Mouse (Mus musculus): ENCODE data around the gene Sptssb. TPM values are rescaled to one million over a fixed set of nuclear protein-coding genes. Genes with fewer than 3 reads are reported as not detected.
A peak's percentile ranks its signal among the peaks of the same experiment; 100 is the strongest.

Sptssb gene
- polyA plus RNA-seq (2014; fragmentation: Nextera tagmentation; extraction: Ambion mirVana), result 0.23 TPM in 1 of 2 replicates, not detected in the other

DNA sequence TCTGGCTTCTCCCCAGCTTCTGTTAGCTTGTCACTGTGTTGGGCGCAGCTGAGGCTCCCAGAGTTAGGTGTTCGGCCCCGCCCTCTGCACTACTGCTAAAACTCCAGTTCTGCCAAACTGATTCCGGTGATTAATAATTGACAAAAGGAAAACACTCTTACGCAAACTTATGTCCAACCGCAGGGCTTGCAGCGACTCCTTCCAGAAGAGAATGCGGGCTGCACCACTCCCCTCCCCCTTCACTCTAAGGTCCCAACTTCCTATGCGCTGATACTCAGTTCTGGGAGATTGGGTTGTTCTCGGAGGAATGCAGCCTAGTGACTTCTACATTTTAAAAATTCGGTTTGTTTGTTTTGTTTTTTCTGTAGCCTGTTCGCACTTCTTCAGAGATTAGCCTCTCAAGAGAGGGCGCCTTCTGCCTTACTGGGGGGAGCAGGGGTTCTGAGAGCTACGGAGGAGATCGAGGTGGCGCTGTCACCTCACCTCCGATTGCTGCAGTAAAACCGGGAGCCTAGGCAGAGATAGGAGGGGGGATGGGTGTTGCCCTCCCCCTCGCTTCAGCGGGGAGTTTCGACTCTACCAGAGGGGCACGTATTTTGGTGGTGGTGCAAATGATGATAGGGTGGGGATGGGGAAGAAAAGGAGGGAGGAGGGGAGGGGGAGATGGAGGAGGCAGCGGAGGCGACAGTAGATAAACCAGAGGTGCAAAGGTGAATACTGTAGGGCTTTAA, at the start of gene Sptssb:
Sptssb (minus strand) TSS at position 83 of the 731 bp plus-strand sequence.
- peak within 1 kb of the TSS; percentile 50 for H3K9ac ChIP-seq (ENCODE audit: low read length)
- peak within 1 kb of the TSS; percentile 46 for H3K4me3 ChIP-seq (ENCODE audit: low read depth, low read length)
- 2% methylated on average over 24 of the region's 24 CpGs for WGBS
- H3K27me3 ChIP-seq (ENCODE audit: control insufficient read depth, insufficient read depth, low read length), result no peaks in the 10 kb centered on the region; the same call in none of the 2 replicates
- peak; percentile 58 for DNase-seq (ENCODE audit: low spot score)
- no peaks in the 10 kb centered on the region for H3K9me3 ChIP-seq (ENCODE audit: control insufficient read depth, low read length)
- H3K4me1 ChIP-seq (replicated peaks; ENCODE audit: control insufficient read depth, insufficient read depth, low read length), result no peaks in the 10 kb centered on the region; the same call in 1 of the 2 replicates
- ATAC-seq (replicated peaks; ENCODE audit: low FRiP score), result peak; percentile 59
- H3K27ac ChIP-seq (ENCODE audit: low read depth, low read length), result no peak within 1 kb of the TSS
- H3K36me3 ChIP-seq (ENCODE audit: control insufficient read depth, insufficient read depth, low read length), result no peaks in the 10 kb centered on the region
- peak within 1 kb of the TSS; percentile 98 for H3K4me2 ChIP-seq (ENCODE audit: low read depth, low read length, severe bottlenecking)

DNA sequence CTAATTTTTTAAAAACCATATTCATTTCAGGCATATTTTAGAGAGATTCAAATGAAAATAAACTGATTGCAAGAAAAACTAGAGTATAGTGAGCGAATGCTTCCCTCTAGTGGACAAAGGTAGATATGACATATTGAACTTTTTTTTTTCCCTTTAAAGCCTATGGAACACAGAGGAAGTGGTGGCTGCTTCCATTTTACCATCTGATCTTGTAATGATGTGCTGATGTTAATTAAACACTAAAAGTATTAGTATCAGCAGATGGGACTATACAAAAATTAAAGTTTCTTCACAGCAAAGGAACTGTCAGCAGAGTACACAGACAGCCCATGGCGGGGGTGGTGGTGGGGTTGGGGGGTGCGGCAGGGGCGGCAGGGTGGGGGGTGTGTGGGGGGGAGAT, 48.3 kb upstream of the Sptssb start:
- Histone ChIP-seq H3K4me3 (ENCODE audit: low read depth, low read length) (no peak overlapping the region), H3K4me1 (replicated peaks; ENCODE audit: control insufficient read depth, insufficient read depth, low read length) (no peaks in the 10 kb centered on the region), H3K36me3 (ENCODE audit: control insufficient read depth, insufficient read depth, low read length) (no peaks in the 10 kb centered on the region), H3K27ac (ENCODE audit: low read depth, low read length) (no peak overlapping the region), H3K4me2 (ENCODE audit: low read depth, low read length, severe bottlenecking) (no peak overlapping the region), H3K9ac (ENCODE audit: low read length) (no peak overlapping the region), H3K27me3 (ENCODE audit: control insufficient read depth, insufficient read depth, low read length) (no peaks in the 10 kb centered on the region), H3K9me3 (ENCODE audit: control insufficient read depth, low read length) (no peaks in the 10 kb centered on the region)
- 52% methylated on average over 4 of the region's 4 CpGs for WGBS
- DNase-seq (ENCODE audit: low spot score) (no peak), ATAC-seq (replicated peaks; ENCODE audit: low FRiP score) (peak; percentile 60)

DNA sequence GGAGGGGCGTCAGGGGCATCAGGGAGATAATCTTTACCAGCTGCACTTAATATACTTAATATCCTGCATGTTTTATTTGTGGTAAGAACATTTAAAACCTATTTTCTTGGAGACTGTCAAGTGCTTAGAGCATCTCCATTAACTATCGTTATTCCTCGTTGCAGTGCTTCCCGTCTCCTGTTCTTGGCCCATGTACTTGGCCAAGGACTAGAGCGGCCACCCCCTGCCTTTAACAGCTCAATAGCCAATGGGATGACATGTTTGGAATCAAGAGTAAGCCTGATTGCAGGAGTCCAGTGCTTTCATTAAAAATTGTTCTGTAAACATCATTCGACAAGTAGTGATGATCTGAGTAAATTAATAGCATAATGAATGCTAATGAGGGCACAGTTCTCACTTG, 47.8 kb upstream of the Sptssb start:
- H3K9ac ChIP-seq (ENCODE audit: low read length), result no peak overlapping the region
- DNase-seq (ENCODE audit: low spot score) (no peak), ATAC-seq (replicated peaks; ENCODE audit: low FRiP score) (no peak; the same call in 1 of the 2 replicates)
- no peaks in the 10 kb centered on the region for H3K27me3 ChIP-seq (ENCODE audit: control insufficient read depth, insufficient read depth, low read length)
- no peaks in the 10 kb centered on the region for H3K9me3 ChIP-seq (ENCODE audit: control insufficient read depth, low read length)
- no peaks in the 10 kb centered on the region for H3K4me1 ChIP-seq (replicated peaks; ENCODE audit: control insufficient read depth, insufficient read depth, low read length)
- WGBS, result 62% methylated on average over 6 of the region's 6 CpGs
- no peak overlapping the region for H3K4me3 ChIP-seq (ENCODE audit: low read depth, low read length)
- no peak overlapping the region for H3K4me2 ChIP-seq (ENCODE audit: low read depth, low read length, severe bottlenecking)
- no peaks in the 10 kb centered on the region for H3K36me3 ChIP-seq (ENCODE audit: control insufficient read depth, insufficient read depth, low read length)
- no peak overlapping the region for H3K27ac ChIP-seq (ENCODE audit: low read depth, low read length)

DNA sequence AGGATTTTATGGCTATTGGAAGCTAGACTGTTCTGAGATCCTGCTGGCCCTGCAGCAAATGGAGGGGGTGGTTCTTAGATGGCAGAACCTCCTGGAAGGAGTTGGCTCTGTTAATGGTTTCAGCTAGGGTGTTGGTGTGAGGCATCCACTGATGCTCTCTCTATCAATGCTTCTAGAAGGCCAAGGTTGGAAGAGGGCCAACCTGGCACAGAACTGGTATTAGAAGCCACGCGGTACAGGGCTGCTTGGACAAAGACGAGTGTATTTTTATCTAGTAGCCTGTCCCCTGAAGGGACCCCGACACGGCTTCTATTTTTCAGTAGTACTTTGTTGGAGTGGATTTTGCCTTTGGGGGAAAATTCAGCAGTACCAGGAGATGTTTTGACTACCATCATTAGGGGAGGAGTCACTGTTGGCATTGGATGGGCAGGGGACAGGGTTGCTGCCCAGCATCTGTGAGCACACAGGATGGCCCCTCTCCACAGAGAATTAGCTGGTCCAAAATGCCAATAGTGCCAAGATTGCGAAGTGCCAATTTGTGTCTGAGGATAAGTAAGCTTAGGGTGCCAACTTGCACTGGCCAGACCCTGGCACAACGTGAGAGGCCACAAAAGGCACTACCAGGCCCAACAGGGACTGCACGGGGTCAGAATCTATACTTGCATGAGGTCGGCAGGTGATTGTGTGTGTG, 43.2 kb upstream of the Sptssb start:
- DNase-seq (ENCODE audit: low spot score) (no peak), ATAC-seq (replicated peaks; ENCODE audit: low FRiP score) (no peak)
- H3K4me2 ChIP-seq (ENCODE audit: low read depth, low read length, severe bottlenecking), result no peak overlapping the region
- no peak overlapping the region for H3K27ac ChIP-seq (ENCODE audit: low read depth, low read length)
- no peaks in the 10 kb centered on the region for H3K4me1 ChIP-seq (replicated peaks; ENCODE audit: control insufficient read depth, insufficient read depth, low read length)
- WGBS, result 89% methylated on average over 9 of the region's 9 CpGs
- H3K4me3 ChIP-seq (ENCODE audit: low read depth, low read length), result no peak overlapping the region
- H3K36me3 ChIP-seq (ENCODE audit: control insufficient read depth, insufficient read depth, low read length), result no peaks in the 10 kb centered on the region
- H3K9ac ChIP-seq (ENCODE audit: low read length), result no peak overlapping the region
- no peaks in the 10 kb centered on the region for H3K27me3 ChIP-seq (ENCODE audit: control insufficient read depth, insufficient read depth, low read length)
- H3K9me3 ChIP-seq (ENCODE audit: control insufficient read depth, low read length), result no peaks in the 10 kb centered on the region

DNA sequence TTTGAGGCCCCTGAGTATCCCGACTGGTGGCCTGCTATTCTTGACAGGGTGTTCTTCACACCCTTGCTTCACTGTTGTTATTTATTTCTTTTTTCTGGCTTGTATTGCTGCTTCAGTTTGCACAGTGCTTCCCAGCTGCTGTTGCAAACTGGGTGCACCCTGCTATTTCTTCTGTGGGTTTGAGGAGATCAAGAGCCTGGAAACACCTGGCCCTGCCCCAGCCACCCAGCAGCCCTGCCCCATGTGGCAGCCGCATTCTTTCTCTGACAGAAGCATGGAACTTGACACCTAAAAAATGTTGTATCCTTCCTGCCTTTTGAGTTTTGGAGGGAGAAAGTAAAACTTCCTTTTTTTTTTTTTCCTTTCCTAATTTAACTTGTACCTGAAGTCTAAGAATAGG, 42.6 kb upstream of the Sptssb start:
- DNase-seq (ENCODE audit: low spot score), result no peak
- Histone ChIP-seq H3K36me3 (ENCODE audit: control insufficient read depth, insufficient read depth, low read length) (no peaks in the 10 kb centered on the region), H3K4me3 (ENCODE audit: low read depth, low read length) (no peak overlapping the region), H3K27ac (ENCODE audit: low read depth, low read length) (no peak overlapping the region), H3K4me1 (replicated peaks; ENCODE audit: control insufficient read depth, insufficient read depth, low read length) (no peaks in the 10 kb centered on the region), H3K9ac (ENCODE audit: low read length) (no peak overlapping the region), H3K9me3 (ENCODE audit: control insufficient read depth, low read length) (no peaks in the 10 kb centered on the region), H3K4me2 (ENCODE audit: low read depth, low read length, severe bottlenecking) (no peak overlapping the region), H3K27me3 (ENCODE audit: control insufficient read depth, insufficient read depth, low read length) (no peaks in the 10 kb centered on the region)
- no peak for ATAC-seq (replicated peaks; ENCODE audit: low FRiP score)
- WGBS, result 80% methylated on average over 2 of the region's 2 CpGs

DNA sequence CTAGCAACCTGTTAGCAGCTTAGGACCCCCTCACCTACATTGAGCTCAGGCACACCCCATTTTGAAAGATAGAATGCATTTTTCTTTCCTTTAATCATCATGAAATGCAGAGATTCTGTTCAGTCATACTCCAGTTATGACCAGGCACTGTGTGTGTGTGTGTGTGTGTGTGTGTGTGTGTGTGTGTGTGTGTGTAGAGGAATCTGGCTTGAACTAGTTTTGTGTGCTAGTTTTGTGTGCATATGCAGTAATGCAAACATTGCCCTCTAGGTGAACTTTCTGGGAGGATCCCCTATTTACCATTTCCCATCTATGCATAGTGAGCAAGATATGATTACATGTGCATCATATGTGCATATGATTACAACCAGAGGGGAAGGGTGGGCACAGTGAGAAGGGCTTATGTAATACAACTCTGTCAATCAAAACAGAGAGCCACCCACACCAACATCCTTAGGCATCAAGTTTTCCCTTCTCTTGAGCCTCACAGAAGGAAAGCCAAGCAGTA, 42.2 kb upstream of the Sptssb start:
- H3K9me3 ChIP-seq (ENCODE audit: control insufficient read depth, low read length), result no peaks in the 10 kb centered on the region
- no peak overlapping the region for H3K27ac ChIP-seq (ENCODE audit: low read depth, low read length)
- no peak overlapping the region for H3K9ac ChIP-seq (ENCODE audit: low read length)
- no peaks in the 10 kb centered on the region for H3K27me3 ChIP-seq (ENCODE audit: control insufficient read depth, insufficient read depth, low read length)
- H3K4me3 ChIP-seq (ENCODE audit: low read depth, low read length), result no peak overlapping the region
- H3K4me1 ChIP-seq (replicated peaks; ENCODE audit: control insufficient read depth, insufficient read depth, low read length), result no peaks in the 10 kb centered on the region
- ATAC-seq (replicated peaks; ENCODE audit: low FRiP score) (no peak), DNase-seq (ENCODE audit: low spot score) (no peak)
- no peaks in the 10 kb centered on the region for H3K36me3 ChIP-seq (ENCODE audit: control insufficient read depth, insufficient read depth, low read length)
- no peak overlapping the region for H3K4me2 ChIP-seq (ENCODE audit: low read depth, low read length, severe bottlenecking)

DNA sequence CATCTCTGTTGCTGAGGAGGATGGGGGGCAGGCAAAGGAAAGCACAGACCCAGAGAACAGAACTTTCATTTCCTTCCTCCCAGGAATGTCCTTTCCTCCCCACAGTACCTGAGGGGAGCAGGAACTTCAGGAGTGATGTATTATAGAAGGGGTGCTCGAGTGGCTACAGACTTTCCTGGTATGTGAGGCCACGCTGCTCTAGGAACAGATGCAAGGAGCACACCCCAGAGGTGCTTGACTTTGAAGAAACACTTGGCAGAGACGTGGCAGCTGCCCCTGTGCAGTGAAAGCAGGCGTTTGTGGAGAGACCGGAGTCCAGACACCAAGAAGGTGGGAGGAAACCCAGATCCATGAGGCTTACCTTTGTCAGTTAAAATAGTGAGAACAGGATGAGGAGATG, 40.6 kb upstream of the Sptssb start:
- no peak overlapping the region for H3K9ac ChIP-seq (ENCODE audit: low read length)
- H3K4me2 ChIP-seq (ENCODE audit: low read depth, low read length, severe bottlenecking), result no peak overlapping the region
- no peaks in the 10 kb centered on the region for H3K9me3 ChIP-seq (ENCODE audit: control insufficient read depth, low read length)
- 76% methylated on average over 5 of the region's 5 CpGs for WGBS
- H3K27ac ChIP-seq (ENCODE audit: low read depth, low read length), result no peak overlapping the region
- H3K36me3 ChIP-seq (ENCODE audit: control insufficient read depth, insufficient read depth, low read length), result no peaks in the 10 kb centered on the region
- no peaks in the 10 kb centered on the region for H3K27me3 ChIP-seq (ENCODE audit: control insufficient read depth, insufficient read depth, low read length)
- no peak overlapping the region for H3K4me3 ChIP-seq (ENCODE audit: low read depth, low read length)
- ATAC-seq (replicated peaks; ENCODE audit: low FRiP score) (no peak), DNase-seq (ENCODE audit: low spot score) (no peak)
- no peaks in the 10 kb centered on the region for H3K4me1 ChIP-seq (replicated peaks; ENCODE audit: control insufficient read depth, insufficient read depth, low read length)

DNA sequence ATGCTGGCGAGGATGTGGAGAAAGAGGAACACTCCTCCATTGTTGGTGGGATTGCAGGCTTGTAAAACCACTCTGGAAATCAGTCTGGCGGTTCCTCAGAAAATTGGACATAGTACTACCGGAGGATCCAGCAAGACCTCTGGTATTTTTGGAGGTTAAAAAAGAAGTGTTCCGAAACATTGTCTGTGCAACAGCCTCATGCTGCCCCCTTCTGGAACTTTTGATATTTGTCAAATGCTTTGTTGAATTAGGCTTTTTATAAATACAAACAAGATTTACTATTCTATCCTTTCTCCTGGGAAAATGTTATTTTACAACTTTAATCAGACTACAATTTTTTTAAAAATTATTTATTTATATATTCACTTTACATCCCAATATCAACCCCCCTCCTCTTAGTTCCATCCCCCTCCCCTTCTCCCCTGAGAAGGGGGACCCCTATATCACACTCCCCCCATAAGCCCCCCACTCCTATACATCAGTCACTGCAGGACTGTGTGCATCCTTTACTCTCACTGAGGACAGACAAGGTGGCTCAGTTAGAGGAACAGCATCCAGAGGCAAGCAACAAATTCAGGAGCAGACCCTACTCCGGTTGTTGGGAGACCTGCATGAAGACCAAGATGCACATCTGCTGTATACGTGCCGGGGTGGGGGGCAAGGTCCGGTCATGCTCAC, 38.3 kb upstream of the Sptssb start:
- ATAC-seq (replicated peaks; ENCODE audit: low FRiP score), result no peak
- Histone ChIP-seq H3K4me3 (ENCODE audit: low read depth, low read length) (no peak overlapping the region), H3K9ac (ENCODE audit: low read length) (no peak overlapping the region), H3K4me1 (replicated peaks; ENCODE audit: control insufficient read depth, insufficient read depth, low read length) (no peaks in the 10 kb centered on the region), H3K27ac (ENCODE audit: low read depth, low read length) (no peak overlapping the region), H3K4me2 (ENCODE audit: low read depth, low read length, severe bottlenecking) (no peak overlapping the region), H3K36me3 (ENCODE audit: control insufficient read depth, insufficient read depth, low read length) (no peaks in the 10 kb centered on the region), H3K9me3 (ENCODE audit: control insufficient read depth, low read length) (no peaks in the 10 kb centered on the region), H3K27me3 (ENCODE audit: control insufficient read depth, insufficient read depth, low read length) (no peaks in the 10 kb centered on the region)
- no peak for DNase-seq (ENCODE audit: low spot score)
- WGBS, result 69% methylated on average over 7 of the region's 8 CpGs
